Mouse (Mus musculus): ENCODE data around the gene Raly. TPM values are rescaled to one million over a fixed set of nuclear protein-coding genes. Genes with fewer than 3 reads are reported as not detected.

The Raly gene
- polyA plus RNA-seq, 1 experiment, result 378 TPM

GRCm38 (mm10) chr2:154757691-154758090 is 33.2 kb upstream of the Raly start:
- Histone ChIP-seq H3K36me3 (replicated peaks; ENCODE audit: low read length) (no peaks in the 10 kb centered on the region), H3K4me1 (peaks cover 4% of the 10 kb centered on the region), H3K27me3 (replicated peaks) (peaks cover 19% of the 10 kb centered on the region), H3K4me3 (replicated peaks) (no peak overlapping the region), H3K9me3 (no peaks in the 10 kb centered on the region)
- TF ChIP-seq GATA1 (IDR thresholded peaks at IDR 0.05; ENCODE audit: borderline replicate concordance, low read length), result no peak
- TF ChIP-seq FLI1 (IDR thresholded peaks at IDR 0.05; ENCODE audit: low read length), result no peak

- H3K36me3 ChIP-seq (replicated peaks; ENCODE audit: low read length), result no peaks in the 10 kb centered on the region
- H3K4me1 ChIP-seq, result peaks cover 4% of the 10 kb centered on the region
- TF ChIP-seq FLI1 (IDR thresholded peaks at IDR 0.05; ENCODE audit: low read length) (no peak), GATA1 (IDR thresholded peaks at IDR 0.05; ENCODE audit: borderline replicate concordance, low read length) (no peak)
- H3K27me3 ChIP-seq (replicated peaks), result peaks cover 19% of the 10 kb centered on the region
- no peaks in the 10 kb centered on the region for H3K9me3 ChIP-seq
- H3K4me3 ChIP-seq (replicated peaks), result no peak overlapping the region
These were observed 32.4 kb upstream of the Raly start for GRCm38 (mm10) chr2:154758454-154758853.

- Histone ChIP-seq H3K36me3 (replicated peaks; ENCODE audit: low read length) (no peaks in the 10 kb centered on the region), H3K4me1 (peaks cover 16% of the 10 kb centered on the region), H3K9me3 (no peaks in the 10 kb centered on the region), H3K4me3 (replicated peaks) (no peak overlapping the region), H3K27me3 (replicated peaks) (peaks cover 19% of the 10 kb centered on the region)
- TF ChIP-seq GATA1 (IDR thresholded peaks at IDR 0.05; ENCODE audit: borderline replicate concordance, low read length), result no peak
- TF ChIP-seq FLI1 (IDR thresholded peaks at IDR 0.05; ENCODE audit: low read length), result no peak
These were observed 27.7 kb upstream of the Raly start for GRCm38 (mm10) chr2:154763226-154763625.

- TF ChIP-seq FLI1 (IDR thresholded peaks at IDR 0.05; ENCODE audit: low read length), result no peak
- no peak for TF ChIP-seq GATA1 (IDR thresholded peaks at IDR 0.05; ENCODE audit: borderline replicate concordance, low read length)
- no peak overlapping the region for H3K4me3 ChIP-seq (replicated peaks)
- H3K36me3 ChIP-seq (replicated peaks; ENCODE audit: low read length), result no peaks in the 10 kb centered on the region
- H3K27me3 ChIP-seq (replicated peaks), result peaks cover 19% of the 10 kb centered on the region
- H3K9me3 ChIP-seq, result no peaks in the 10 kb centered on the region
- peaks cover 21% of the 10 kb centered on the region for H3K4me1 ChIP-seq
These were observed 25.9 kb upstream of the Raly start for GRCm38 (mm10) chr2:154764828-154765497.

- no peak for TF ChIP-seq GATA1 (IDR thresholded peaks at IDR 0.05; ENCODE audit: borderline replicate concordance, low read length)
- no peak for TF ChIP-seq FLI1 (IDR thresholded peaks at IDR 0.05; ENCODE audit: low read length)
- Histone ChIP-seq H3K4me3 (replicated peaks) (no peak overlapping the region), H3K36me3 (replicated peaks; ENCODE audit: low read length) (no peaks in the 10 kb centered on the region), H3K9me3 (no peaks in the 10 kb centered on the region), H3K27me3 (replicated peaks) (peaks cover 16% of the 10 kb centered on the region), H3K4me1 (peaks cover 21% of the 10 kb centered on the region)
These were observed 25.3 kb upstream of the Raly start for GRCm38 (mm10) chr2:154765554-154766008.

GRCm38 (mm10) chr2:154767051-154767450 is 23.8 kb upstream of the Raly start:
- H3K4me1 ChIP-seq, result peaks cover 21% of the 10 kb centered on the region
- no peaks in the 10 kb centered on the region for H3K36me3 ChIP-seq (replicated peaks; ENCODE audit: low read length)
- H3K4me3 ChIP-seq (replicated peaks), result no peak overlapping the region
- H3K9me3 ChIP-seq, result no peaks in the 10 kb centered on the region
- H3K27me3 ChIP-seq (replicated peaks), result peaks cover 5% of the 10 kb centered on the region
- TF ChIP-seq GATA1 (IDR thresholded peaks at IDR 0.05; ENCODE audit: borderline replicate concordance, low read length), result no peak
- TF ChIP-seq FLI1 (IDR thresholded peaks at IDR 0.05; ENCODE audit: low read length), result no peak

- Histone ChIP-seq H3K4me1 (peaks cover 15% of the 10 kb centered on the region), H3K9me3 (peaks cover 6% of the 10 kb centered on the region), H3K27me3 (replicated peaks) (no peaks in the 10 kb centered on the region), H3K4me3 (replicated peaks) (no peak within 1 kb of the TSS), H3K36me3 (replicated peaks; ENCODE audit: low read length) (no peaks in the 10 kb centered on the region)
- no peak for TF ChIP-seq GATA1 (IDR thresholded peaks at IDR 0.05; ENCODE audit: borderline replicate concordance, low read length)
- TF ChIP-seq FLI1 (IDR thresholded peaks at IDR 0.05; ENCODE audit: low read length), result no peak
These were observed 21.0 kb upstream of the Raly start, which contains the start of gene Gm14214 for GRCm38 (mm10) chr2:154769930-154770329. Gene Gm14214 (minus strand): TSS chr2:154770030.

GRCm38 (mm10) chr2:154771604-154772003 is 19.3 kb upstream of the Raly start:
- no peak for TF ChIP-seq FLI1 (IDR thresholded peaks at IDR 0.05; ENCODE audit: low read length)
- TF ChIP-seq GATA1 (IDR thresholded peaks at IDR 0.05; ENCODE audit: borderline replicate concordance, low read length), result no peak
- H3K4me1 ChIP-seq, result peaks cover 12% of the 10 kb centered on the region
- peaks cover 6% of the 10 kb centered on the region for H3K9me3 ChIP-seq
- H3K36me3 ChIP-seq (replicated peaks; ENCODE audit: low read length), result no peaks in the 10 kb centered on the region
- H3K4me3 ChIP-seq (replicated peaks), result no peak overlapping the region
- H3K27me3 ChIP-seq (replicated peaks), result peaks cover 3% of the 10 kb centered on the region

GRCm38 (mm10) chr2:154774032-154774431 is 16.9 kb upstream of the Raly start:
- H3K27me3 ChIP-seq (replicated peaks), result peaks cover 10% of the 10 kb centered on the region
- TF ChIP-seq GATA1 (IDR thresholded peaks at IDR 0.05; ENCODE audit: borderline replicate concordance, low read length) (no peak), FLI1 (IDR thresholded peaks at IDR 0.05; ENCODE audit: low read length) (no peak)
- peaks cover 8% of the 10 kb centered on the region; the same call in 1 of the 2 replicates for H3K4me1 ChIP-seq
- H3K36me3 ChIP-seq (replicated peaks; ENCODE audit: low read length), result no peaks in the 10 kb centered on the region
- peaks cover 6% of the 10 kb centered on the region for H3K9me3 ChIP-seq
- H3K4me3 ChIP-seq (replicated peaks), result no peak overlapping the region

- Histone ChIP-seq H3K36me3 (replicated peaks; ENCODE audit: low read length) (no peaks in the 10 kb centered on the region), H3K27me3 (replicated peaks) (peaks cover 24% of the 10 kb centered on the region), H3K4me3 (replicated peaks) (no peak overlapping the region), H3K4me1 (peaks cover 12% of the 10 kb centered on the region), H3K9me3 (peaks cover 6% of the 10 kb centered on the region)
- TF ChIP-seq GATA1 (IDR thresholded peaks at IDR 0.05; ENCODE audit: borderline replicate concordance, low read length) (no peak), FLI1 (IDR thresholded peaks at IDR 0.05; ENCODE audit: low read length) (no peak)
These were observed 14.4 kb upstream of the Raly start for GRCm38 (mm10) chr2:154776496-154776895.

Data from megakaryocyte, embryonic 14.5 days (primary cell).